8 mouse cellular contexts compared by ENCODE assay signal in the genomic region with DNA sequence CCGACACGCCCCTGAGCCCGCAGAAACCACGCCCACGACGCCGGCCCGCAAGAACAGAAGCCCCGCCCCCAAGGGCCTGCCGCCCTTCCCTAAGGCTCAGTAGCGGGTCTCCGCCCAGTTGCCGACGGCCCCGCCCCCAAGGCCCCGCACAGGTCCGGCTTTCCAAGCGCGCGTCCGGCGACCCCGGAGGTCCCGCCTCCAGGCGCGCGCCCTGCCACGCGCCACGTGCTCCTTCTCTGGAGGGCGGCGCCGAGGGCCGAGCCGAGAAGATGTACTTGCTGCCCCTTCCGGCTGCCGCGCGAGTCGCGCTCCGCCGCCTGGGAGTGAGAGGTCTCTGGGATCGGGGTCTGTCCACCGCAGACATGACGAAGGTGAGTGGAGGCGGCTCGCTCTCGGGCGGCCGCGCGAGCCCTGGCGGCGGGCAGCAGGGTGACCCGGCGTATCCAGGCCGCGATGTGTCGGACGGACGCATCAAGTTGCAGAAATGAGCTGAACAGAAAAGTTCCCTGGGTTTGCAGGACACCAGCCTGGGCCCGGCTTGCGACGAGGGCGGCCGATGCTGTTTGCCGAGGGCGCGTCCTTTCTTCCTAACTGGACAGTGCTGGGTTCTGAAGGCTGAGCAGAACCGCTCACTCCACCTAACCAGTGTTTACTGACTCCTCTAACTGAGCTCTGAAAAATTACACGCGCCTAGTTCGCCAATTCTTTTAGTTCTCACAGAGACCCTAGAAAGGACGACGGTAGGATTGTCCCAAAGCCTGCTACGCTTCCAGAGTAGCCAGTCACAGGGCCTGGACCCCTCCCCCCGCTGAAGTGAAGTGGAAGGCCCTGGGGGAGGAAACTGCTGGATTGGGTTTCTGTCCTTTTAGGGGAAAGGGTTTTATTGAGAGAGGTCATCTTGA. TPM values are rescaled to one million over a fixed set of nuclear protein-coding genes. Genes with fewer than 3 reads are reported as not detected.
DNase-seq lines count a peak whose midpoint lies in the region; ATAC-seq lines count a peak whose summit lies in the region.

A gene (plus strand): TSS at position 184 of the 902 bp plus-strand sequence.

- intact Hi-C loops in gastrocnemius, postnatal 14 days (cut with DNase I; ENCODE audit: low total_unique reads), result no loop called here
- intact Hi-C loops in left cerebral cortex, postnatal 10 days (cut with DNase I), result no loop called here

- ATAC-seq in inflammation-experienced regulatory T-cells, adult 6 months, result peak; percentile 92
- peak; percentile 95 for ATAC-seq in megakaryocyte-erythroid progenitor cell, adult 5-6 weeks (replicated peaks; ENCODE audit: low FRiP score, low TSS enrichment, poor library complexity, severe bottlenecking)

- DNase-seq in adipocyte (ENCODE audit: low spot score), result peak; percentile 99
- DNase-seq in embryo, embryonic 10 days (ENCODE audit: low spot score), result peak; percentile 97
- DNase-seq in gastrocnemius, postnatal 14 days, result peak; percentile 100
- DNase-seq in left cerebral cortex, postnatal 10 days (ENCODE audit: extremely low spot score in 1 of 2, low spot score in 2 of 2), result peak; percentile 93 to 99
- DNase-seq in right cerebral cortex, postnatal 25 days, result peak; percentile 97
- peak; percentile 99 for DNase-seq in urinary bladder, postnatal 4 days (ENCODE audit: low spot score in 2 of 2)

RNA-seq across cellular contexts. Expression of the gene that starts here (rescaled TPM):
- total RNA-seq in gastrocnemius, postnatal 14 days (2021), result 10 to 100 TPM; 72.6 to 76.4 TPM
- 10 to 100 TPM; 20.4 to 26.9 (median 24.0) TPM for polyA plus RNA-seq in inflammation-experienced regulatory T-cells, adult 6 months (2017; shearing (Covaris generic))
- 10 to 100 TPM; 37.3 to 39.5 TPM for total RNA-seq in left cerebral cortex, postnatal 10 days (2021)
- 59.9 and 74.0 TPM in 2 replicates for total RNA-seq in megakaryocyte-erythroid progenitor cell, adult 5-6 weeks (2014; fragmentation: Nextera tagmentation)
- 98.6 and 103 TPM in 2 replicates for total RNA-seq in megakaryocyte-erythroid progenitor cell, adult 5-6 weeks (2017)

Comparison
In these comparisons a context has a peak if more than half of its experiments do, and no peak if none do; other contexts are left out.
1. Peak in every context shown above with its lines: DNase-seq and ATAC-seq.